Mouse (Mus musculus) C2C12 (cell line): ENCODE measurements at regions not wholly inside any gene's neighbourhood (a gene's known extent, or its start where the extent isn't known, plus 50 kb on each side); places are given as distances from the start of the nearest gene placed in this dataset.

Experiments
- CEBPB ChIP-seq: IDR thresholded peaks from one replicate; pipeline ENCODE4 v1.6.1; 2011; ENCODE audit warnings: low read depth, mild to moderate bottlenecking, control low read depth, moderate library complexity
- CTCF ChIP-seq: IDR thresholded peaks from one replicate; pipeline ENCODE4 v1.5.1; 2011; ENCODE audit not compliant: control insufficient read depth, insufficient read depth, insufficient read length
- MAX ChIP-seq: IDR thresholded peaks from one replicate; pipeline ENCODE4 v1.6.1; 2011; ENCODE audit warnings: mild to moderate bottlenecking, control low read depth
- MYOD1 ChIP-seq: IDR thresholded peaks from one replicate; pipeline ENCODE4 v1.6.1; 2011; ENCODE audit warnings: low read depth; ENCODE audit not compliant: control insufficient read depth, insufficient read length

GRCm38 (mm10) chr8:113917197-113917596 lies 68.7 kb upstream of the Adamts18 start:
- TF ChIP-seq CTCF = no peak
- no peak for TF ChIP-seq MAX
- TF ChIP-seq CEBPB = no peak
- no peak for TF ChIP-seq MYOD1
